Mouse (Mus musculus): Measurements from ENCODE around the gene Gm21981. TPM values are rescaled to one million over a fixed set of nuclear protein-coding genes. Genes with fewer than 3 reads are reported as not detected.

The Gm21981 gene
- polyA plus RNA-seq, 1 experiment from 2014 or later: not detected

Other genes with a start within 250 kb of the Gm21981 start
- gene Taf8, start 192.2 kb downstream of the Gm21981 start, polyA plus RNA-seq (2015; fragmentation: Nextera tagmentation; extraction: Ambion mirVana): 14.7 and 15.2 TPM in 2 replicates
- 422 and 473 TPM in 2 replicates for gene Ccnd3, start 189.4 kb downstream of the Gm21981 start, polyA plus RNA-seq (2015; fragmentation: Nextera tagmentation; extraction: Ambion mirVana)
- gene Bysl, start 83.0 kb downstream of the Gm21981 start, polyA plus RNA-seq (2015; fragmentation: Nextera tagmentation; extraction: Ambion mirVana): 16.5 and 18.0 TPM in 2 replicates
- 21.6 and 26.0 TPM in 2 replicates for gene Med20, start 82.9 kb downstream of the Gm21981 start, polyA plus RNA-seq (2015; fragmentation: Nextera tagmentation; extraction: Ambion mirVana)
- 2.1 and 2.4 TPM in 2 replicates for gene Gm20517, start 82.9 kb downstream of the Gm21981 start, polyA plus RNA-seq (2015; fragmentation: Nextera tagmentation; extraction: Ambion mirVana)
- gene Usp49, start 63.8 kb downstream of the Gm21981 start, polyA plus RNA-seq (2015; fragmentation: Nextera tagmentation; extraction: Ambion mirVana): 2.8 and 3.7 TPM in 2 replicates
- 193 and 205 TPM in 2 replicates for gene Tomm6, start 6.1 kb downstream of the Gm21981 start, polyA plus RNA-seq (2015; fragmentation: Nextera tagmentation; extraction: Ambion mirVana)
- gene Frs3, start 5.4 kb downstream of the Gm21981 start, polyA plus RNA-seq (2015; fragmentation: Nextera tagmentation; extraction: Ambion mirVana): 1.5 and 1.6 TPM in 2 replicates
- gene Prickle4, start 281 bp upstream of the Gm21981 start, polyA plus RNA-seq (2015; fragmentation: Nextera tagmentation; extraction: Ambion mirVana): not detected in 2 replicates
- gene Pgc, start 32.4 kb upstream of the Gm21981 start, polyA plus RNA-seq (2015; fragmentation: Nextera tagmentation; extraction: Ambion mirVana): not detected in 2 replicates
- 4.6 and 5.3 TPM in 2 replicates for gene Tfeb, start 42.6 kb upstream of the Gm21981 start, polyA plus RNA-seq (2015; fragmentation: Nextera tagmentation; extraction: Ambion mirVana)
- gene Mdfi, start 140.2 kb upstream of the Gm21981 start, polyA plus RNA-seq (2015; fragmentation: Nextera tagmentation; extraction: Ambion mirVana): 0.76 and 1.2 TPM in 2 replicates
- 4.6 and 4.8 TPM in 2 replicates for gene Foxp4, start 230.2 kb upstream of the Gm21981 start, polyA plus RNA-seq (2015; fragmentation: Nextera tagmentation; extraction: Ambion mirVana)

Measured in liver, embryonic 15.5 days (tissue).